Mouse (Mus musculus) heart, embryonic 16.5 days (tissue): ENCODE data around the gene Phf24. TPM values are rescaled to one million over a fixed set of nuclear protein-coding genes. Genes with fewer than 3 reads are reported as not detected.
"Not testable (repeated sequence)": the region's sequence is repeated elsewhere in the genome, so short reads cannot be mapped to it uniquely, and the experiment has no call there.

Source experiments
- ATAC-seq: fragments of 200-750 bp; cut with Nextera tagmentation; replicated peaks from 2 replicates; pipeline ENCODE4 v1.8.0; 2017; ENCODE audit warnings: moderate number of reproducible peaks; ENCODE audit not compliant: insufficient read depth, low FRiP score; ENCODE audit errors: extremely low read depth
- H3K27ac ChIP-seq: fragments of 300-500 bp; sonication (generic); 2 replicates; pipeline ENCODE4 v1.5.1; 2014; ENCODE audit warnings: mild to moderate bottlenecking, low read length, control low read depth, moderate library complexity
- H3K27me3 ChIP-seq: fragments of 300-500 bp; sonication (generic); 2 replicates; pipeline ENCODE4 v1.6.1; 2014; ENCODE audit warnings: low read length, mixed read lengths; ENCODE audit not compliant: control insufficient read depth, insufficient read depth
- H3K36me3 ChIP-seq: fragments of 300-500 bp; sonication (generic); 2 replicates; pipeline ENCODE4 v1.6.1; 2014; ENCODE audit not compliant: control insufficient read depth, insufficient read depth
- H3K4me1 ChIP-seq: fragments of 300-500 bp; sonication (generic); 2 replicates; pipeline ENCODE4 v1.6.1; 2014; ENCODE audit warnings: low read length, mixed read lengths; ENCODE audit not compliant: control insufficient read depth, insufficient read depth
- H3K4me2 ChIP-seq: fragments of 300-500 bp; sonication (generic); 2 replicates; pipeline ENCODE4 v1.6.1; 2014; ENCODE audit warnings: low read depth, mild to moderate bottlenecking, control low read depth, low read length
- H3K4me3 ChIP-seq: fragments of 300-500 bp; sonication (generic); 2 replicates; pipeline ENCODE4 v1.5.1; 2014; ENCODE audit warnings: mild to moderate bottlenecking, control low read depth, low read length
- H3K9ac ChIP-seq: fragments of 300-500 bp; sonication (generic); 2 replicates; pipeline ENCODE4 v1.6.1; 2014; ENCODE audit warnings: low read length, control low read depth
- H3K9me3 ChIP-seq: fragments of 300-500 bp; sonication (generic); replicated peaks from 2 replicates; pipeline ENCODE4 v1.6.1; 2016; ENCODE audit warnings: low read length; ENCODE audit not compliant: control insufficient read depth
- WGBS: fragments of 180-500 bp; shearing (Covaris S2); extraction: QIAGEN DNeasy Blood & Tissue Kit; methylation state at CpG from one replicate; pipeline ENCODE4 v1.1.7; 2014; 5-methylcytosine and 5-hydroxymethylcytosine counted together
- polyA plus RNA-seq: library from polyadenylated mRNA; unstranded; fragments of >200 nt; fragmentation: Nextera tagmentation; extraction: Ambion mirVana; gene quantifications from 2 replicates; pipeline ENCODE4 v1.2.1, GENCODE M21; 2015

Phf24 gene
- polyA plus RNA-seq, 1 experiment from 2014 or later: 4.8 TPM

- H3K4me1 ChIP-seq: peaks cover 8% of the 10 kb centered on the region; the same call in 1 of the 2 replicates
- H3K9ac ChIP-seq: no peak overlapping the region
- H3K9me3 ChIP-seq: no peaks in the 10 kb centered on the region
- no peak for ATAC-seq
- H3K4me2 ChIP-seq: no peak overlapping the region
- no peaks in the 10 kb centered on the region for H3K27me3 ChIP-seq
- H3K27ac ChIP-seq: no peak overlapping the region
- peaks cover 29% of the 10 kb centered on the region for H3K36me3 ChIP-seq
- no peak overlapping the region for H3K4me3 ChIP-seq
- WGBS: 91% methylated on average over 4 of the region's 4 CpGs
Observed at GRCm38 (mm10) chr4:42978062-42978461, 61.6 kb downstream of the Phf24 start.

- ATAC-seq, H3K9me3 ChIP-seq, H3K4me3 ChIP-seq, H3K9ac ChIP-seq, H3K27ac ChIP-seq, H3K27me3 ChIP-seq, H3K4me1 ChIP-seq, H3K4me2 ChIP-seq: not testable (repeated sequence)
- peaks cover 53% of the 10 kb centered on the region for H3K36me3 ChIP-seq
- WGBS: 90% methylated on average over 7 of the region's 8 CpGs
Observed at GRCm38 (mm10) chr4:42980467-42980866, 64.0 kb downstream of the Phf24 start.

GRCm38 (mm10) chr4:42988296-42988695 lies 71.8 kb downstream of the Phf24 start:
- no peaks in the 10 kb centered on the region for H3K9me3 ChIP-seq
- H3K4me3 ChIP-seq: no peak overlapping the region
- H3K4me2 ChIP-seq: no peak overlapping the region
- WGBS: 88% methylated on average over 1 of the region's 1 CpGs
- no peak for ATAC-seq
- H3K9ac ChIP-seq: no peak overlapping the region
- H3K4me1 ChIP-seq: no peaks in the 10 kb centered on the region
- no peaks in the 10 kb centered on the region for H3K27me3 ChIP-seq
- peaks cover 89% of the 10 kb centered on the region for H3K36me3 ChIP-seq
- H3K27ac ChIP-seq: no peak overlapping the region

Other genes starting within 250 kb of the Phf24 start
- gene 4930578G10Rik, start 181.1 kb upstream of the Phf24 start, polyA plus RNA-seq: not detected in 2 replicates
- gene Ccl19, start 160.1 kb upstream of the Phf24 start, polyA plus RNA-seq: 0.59 and 1.1 TPM in 2 replicates
- 51.2 and 59.1 TPM in 2 replicates for gene Ccl21a, start 142.7 kb upstream of the Phf24 start, polyA plus RNA-seq
- 0.06 TPM in 1 of 2 replicates, not detected in the other for gene Fam205a1, start 62.8 kb upstream of the Phf24 start, polyA plus RNA-seq
- 0.04 TPM in 1 of 2 replicates, not detected in the other for gene Gm12394, start 59.9 kb upstream of the Phf24 start, polyA plus RNA-seq
- 0.13 and 0.34 TPM in 2 replicates for gene Fam205c, start 42.4 kb upstream of the Phf24 start, polyA plus RNA-seq
- 16.9 and 17.2 TPM in 2 replicates for gene Dnajb5, start 33.2 kb downstream of the Phf24 start, polyA plus RNA-seq
- gene 1700022I11Rik, start 52.9 kb downstream of the Phf24 start, polyA plus RNA-seq: 0.47 and 1.4 TPM in 2 replicates
- gene Vcp, start 83.8 kb downstream of the Phf24 start, polyA plus RNA-seq: 457 and 488 TPM in 2 replicates
- gene Fancg, start 93.8 kb downstream of the Phf24 start, polyA plus RNA-seq: 12.9 and 13.0 TPM in 2 replicates
- gene Pigo, start 109.2 kb downstream of the Phf24 start, polyA plus RNA-seq: 15.8 and 17.8 TPM in 2 replicates
- gene Stoml2, start 115.0 kb downstream of the Phf24 start, polyA plus RNA-seq: 222 and 234 TPM in 2 replicates
- gene Fam214b, start 129.6 kb downstream of the Phf24 start, polyA plus RNA-seq: 14.3 and 15.4 TPM in 2 replicates
- gene Unc13b, start 142.3 kb downstream of the Phf24 start, polyA plus RNA-seq: 9.1 and 11.3 TPM in 2 replicates